Mouse (Mus musculus): ENCODE data around the gene Olfr672. TPM values are rescaled to one million over a fixed set of nuclear protein-coding genes. Genes with fewer than 3 reads are reported as not detected.
"Not testable (repeated sequence)": the region's sequence is repeated elsewhere in the genome, so short reads cannot be mapped to it uniquely, and the experiment has no call there.

Olfr672 gene
- polyA plus RNA-seq, 1 experiment, result not detected

- Histone ChIP-seq H3K4me3 (ENCODE audit: control insufficient read depth, insufficient read depth, low read length) (no peak within 1 kb of the TSS), H3K4me1 (replicated peaks; ENCODE audit: control insufficient read depth, insufficient read depth, low read length) (no peaks in the 10 kb centered on the region), H3K27ac (ENCODE audit: control insufficient read depth, insufficient read depth, low read length) (no peak within 1 kb of the TSS), H3K27me3 (ENCODE audit: control insufficient read depth, insufficient read depth, low read length) (no peaks in the 10 kb centered on the region), H3K36me3 (ENCODE audit: control insufficient read depth, insufficient read depth, low read length) (no peaks in the 10 kb centered on the region)
- DNase-seq, result no peak
- TF ChIP-seq CTCF (IDR thresholded peaks at IDR 0.05; ENCODE audit: borderline replicate concordance, control insufficient read depth, extremely low read depth, insufficient read depth, low read length, poor library complexity) (no peak), POLR2A (IDR thresholded peaks at IDR 0.05; ENCODE audit: control insufficient read depth, extremely low read depth, insufficient read depth, low read length, poor library complexity) (no peak)
- 72% methylated on average over 1 of the region's 1 CpGs for WGBS
Measured at GRCm38 (mm10) chr7:104962520-104962919, 39.3 kb downstream of the Olfr672 start, which contains the start of gene Olfr670. Olfr670 (minus strand) TSS chr7:104962620.

GRCm38 (mm10) chr7:104950234-104950633 lies 51.6 kb downstream of the Olfr672 start:
- WGBS, result 95% methylated on average over 16 of the region's 16 CpGs
- H3K36me3 ChIP-seq (ENCODE audit: control insufficient read depth, insufficient read depth, low read length); H3K4me1 ChIP-seq (replicated peaks; ENCODE audit: control insufficient read depth, insufficient read depth, low read length); H3K27ac ChIP-seq (ENCODE audit: control insufficient read depth, insufficient read depth, low read length); H3K4me3 ChIP-seq (ENCODE audit: control insufficient read depth, insufficient read depth, low read length); DNase-seq; H3K27me3 ChIP-seq (ENCODE audit: control insufficient read depth, insufficient read depth, low read length): not testable (repeated sequence)

Other genes starting within 250 kb of the Olfr672 start
- gene Usp17le, start 224.6 kb downstream of the Olfr672 start, polyA plus RNA-seq (2012; rRNA removed), result 0.08 and 0.12 TPM in 2 replicates
- not detected in 2 replicates for gene Usp17lb, start 159.4 kb downstream of the Olfr672 start, polyA plus RNA-seq (2012; rRNA removed)
- gene Usp17la, start 145.0 kb downstream of the Olfr672 start, polyA plus RNA-seq (2012; rRNA removed), result not detected in 2 replicates
- not detected in 2 replicates for gene Olfr665, start 124.0 kb downstream of the Olfr672 start, polyA plus RNA-seq (2012; rRNA removed)
- gene Olfr666, start 106.1 kb downstream of the Olfr672 start, polyA plus RNA-seq (2012; rRNA removed), result not detected in 2 replicates
- gene Olfr667, start 80.5 kb downstream of the Olfr672 start, polyA plus RNA-seq (2012; rRNA removed), result not detected in 2 replicates
- not detected in 2 replicates for gene Olfr668, start 74.0 kb downstream of the Olfr672 start, polyA plus RNA-seq (2012; rRNA removed)
- gene Olfr669, start 67.8 kb downstream of the Olfr672 start, polyA plus RNA-seq (2012; rRNA removed), result not detected in 2 replicates
- not detected in 2 replicates for gene Olfr670, start 39.4 kb downstream of the Olfr672 start, polyA plus RNA-seq (2012; rRNA removed)
- not detected in 2 replicates for gene Olfr671, start 22.9 kb downstream of the Olfr672 start, polyA plus RNA-seq (2012; rRNA removed)
- gene Olfr675, start 26.4 kb upstream of the Olfr672 start, polyA plus RNA-seq (2012; rRNA removed), result not detected in 2 replicates
- gene Olfr676, start 30.7 kb upstream of the Olfr672 start, polyA plus RNA-seq (2012; rRNA removed), result not detected in 2 replicates
- not detected in 2 replicates for gene Olfr677, start 49.3 kb upstream of the Olfr672 start, polyA plus RNA-seq (2012; rRNA removed)
- not detected in 2 replicates for gene Olfr678, start 62.4 kb upstream of the Olfr672 start, polyA plus RNA-seq (2012; rRNA removed)
- 0.01 TPM in 1 of 2 replicates, not detected in the other for gene Olfr679, start 79.2 kb upstream of the Olfr672 start, polyA plus RNA-seq (2012; rRNA removed)
- gene Olfr680-ps1, start 90.8 kb upstream of the Olfr672 start, polyA plus RNA-seq (2012; rRNA removed), result not detected in 2 replicates
- gene Olfr681, start 114.8 kb upstream of the Olfr672 start, polyA plus RNA-seq (2012; rRNA removed), result not detected in 2 replicates
- gene Olfr683, start 145.0 kb upstream of the Olfr672 start, polyA plus RNA-seq (2012; rRNA removed), result not detected in 2 replicates
- not detected in 2 replicates for gene Olfr684, start 161.6 kb upstream of the Olfr672 start, polyA plus RNA-seq (2012; rRNA removed)
- not detected in 2 replicates for gene Olfr685, start 184.0 kb upstream of the Olfr672 start, polyA plus RNA-seq (2012; rRNA removed)
- gene Olfr686, start 205.5 kb upstream of the Olfr672 start, polyA plus RNA-seq (2012; rRNA removed), result not detected in 2 replicates

All from thymus, adult 2 months (tissue).